Mouse (Mus musculus): ENCODE data around the gene Dok3. TPM values are rescaled to one million over a fixed set of nuclear protein-coding genes. Genes with fewer than 3 reads are reported as not detected.

The Dok3 gene
- polyA plus RNA-seq, 1 experiment, result 191 TPM

GRCm38 (mm10) chr13:55549061-55549460 lies 20.0 kb upstream of the Dok3 start:
- Histone ChIP-seq H3K4me1 (ENCODE audit: control insufficient read depth, insufficient read depth, low read length) (no peaks in the 10 kb centered on the region; the same call in 1 of the 2 replicates), H3K27ac (ENCODE audit: control insufficient read depth, insufficient read depth, low read depth, low read length, poor library complexity) (no peak overlapping the region), H3K4me3 (replicated peaks; ENCODE audit: control insufficient read depth, low read depth, low read length) (no peak overlapping the region)
- 90% methylated on average over 15 of the region's 15 CpGs for WGBS
- no peak for TF ChIP-seq POLR2A (IDR thresholded peaks at IDR 0.05; ENCODE audit: borderline replicate concordance, control insufficient read depth, low read depth, low read length)
- TF ChIP-seq CTCF (IDR thresholded peaks at IDR 0.05; ENCODE audit: control insufficient read depth, insufficient read depth, low read length), result no peak

DNA sequence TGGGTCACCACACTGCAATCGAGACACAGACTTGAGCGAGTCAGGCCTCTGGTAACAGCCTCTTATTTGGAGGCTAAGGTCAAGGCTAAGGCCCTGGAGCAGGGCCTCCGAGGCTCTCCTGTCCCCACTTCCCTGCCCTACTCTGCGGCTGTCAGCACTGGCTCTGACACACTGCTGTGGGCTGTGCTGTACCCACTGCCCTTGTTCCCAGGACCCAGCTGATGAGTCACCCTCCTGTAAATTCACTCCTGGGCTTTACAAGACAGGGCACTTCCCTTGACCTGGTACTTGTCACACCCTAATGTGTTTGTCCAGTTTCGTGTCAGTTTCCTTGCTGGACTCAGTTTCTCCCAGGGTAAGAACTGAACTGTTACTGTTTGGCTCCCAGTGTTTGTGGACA lies 19.3 kb upstream of the Dok3 start:
- H3K4me1 ChIP-seq (ENCODE audit: control insufficient read depth, insufficient read depth, low read length), result no peaks in the 10 kb centered on the region; the same call in 1 of the 2 replicates
- no peak for TF ChIP-seq POLR2A (IDR thresholded peaks at IDR 0.05; ENCODE audit: borderline replicate concordance, control insufficient read depth, low read depth, low read length)
- H3K27ac ChIP-seq (ENCODE audit: control insufficient read depth, insufficient read depth, low read depth, low read length, poor library complexity), result no peak overlapping the region
- H3K4me3 ChIP-seq (replicated peaks; ENCODE audit: control insufficient read depth, low read depth, low read length), result no peak overlapping the region
- WGBS, result 86% methylated on average over 5 of the region's 5 CpGs

DNA sequence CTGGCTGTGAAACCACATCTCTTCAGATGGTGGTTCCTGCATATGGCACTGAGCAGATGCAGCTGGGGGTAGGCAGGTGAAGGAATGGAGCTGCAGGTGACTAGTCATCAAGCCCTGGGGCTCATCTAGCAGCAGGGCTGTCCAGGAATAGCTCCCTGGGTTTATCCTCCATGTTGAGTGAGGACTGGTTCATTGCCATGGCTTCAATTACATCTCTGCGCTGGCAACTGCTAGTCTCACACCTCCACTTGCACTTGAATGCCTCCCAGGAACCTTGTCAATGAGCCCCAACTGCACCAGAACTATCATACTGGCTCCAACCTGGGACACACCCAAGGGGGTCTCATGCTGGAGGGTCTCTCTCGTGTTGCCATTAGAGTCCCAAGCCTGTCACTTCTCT lies 18.8 kb upstream of the Dok3 start:
- Histone ChIP-seq H3K4me3 (replicated peaks; ENCODE audit: control insufficient read depth, low read depth, low read length) (no peak overlapping the region), H3K4me1 (ENCODE audit: control insufficient read depth, insufficient read depth, low read length) (no peaks in the 10 kb centered on the region; the same call in 1 of the 2 replicates), H3K27ac (ENCODE audit: control insufficient read depth, insufficient read depth, low read depth, low read length, poor library complexity) (no peak overlapping the region)
- WGBS, result 97% methylated on average over 2 of the region's 2 CpGs
- TF ChIP-seq CTCF (IDR thresholded peaks at IDR 0.05; ENCODE audit: control insufficient read depth, insufficient read depth, low read length) (no peak), POLR2A (IDR thresholded peaks at IDR 0.05; ENCODE audit: borderline replicate concordance, control insufficient read depth, low read depth, low read length) (no peak)

- 66% methylated on average over 6 of the region's 6 CpGs for WGBS
- no peaks in the 10 kb centered on the region; the same call in 1 of the 2 replicates for H3K4me1 ChIP-seq (ENCODE audit: control insufficient read depth, insufficient read depth, low read length)
- H3K27ac ChIP-seq (ENCODE audit: control insufficient read depth, insufficient read depth, low read depth, low read length, poor library complexity), result no peak overlapping the region
- TF ChIP-seq POLR2A (IDR thresholded peaks at IDR 0.05; ENCODE audit: borderline replicate concordance, control insufficient read depth, low read depth, low read length) (no peak), CTCF (IDR thresholded peaks at IDR 0.05; ENCODE audit: control insufficient read depth, insufficient read depth, low read length) (no peak)
- no peak overlapping the region for H3K4me3 ChIP-seq (replicated peaks; ENCODE audit: control insufficient read depth, low read depth, low read length)
These were observed 15.7 kb upstream of the Dok3 start for GRCm38 (mm10) chr13:55544792-55545191.

DNA sequence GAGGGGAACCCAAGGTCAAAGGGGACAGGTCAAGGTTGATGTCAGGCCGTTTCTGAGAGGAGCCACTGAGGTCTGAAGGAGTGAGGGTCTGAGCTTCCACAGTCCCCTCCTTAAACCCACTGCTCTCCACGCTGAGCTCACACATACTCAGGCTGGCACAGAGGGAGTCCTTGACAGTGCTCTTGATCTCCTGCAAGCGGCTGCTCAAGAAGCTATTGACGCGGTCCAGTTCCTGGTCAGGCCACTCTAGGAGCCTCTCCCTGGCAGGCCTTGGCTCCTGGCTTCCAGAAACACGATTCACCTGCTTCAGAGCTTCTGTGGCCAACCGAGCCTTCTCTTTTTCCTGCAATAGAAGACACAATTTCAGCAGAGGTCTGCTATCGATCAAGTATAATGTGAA lies 14.4 kb upstream of the Dok3 start:
- WGBS, result 90% methylated on average over 8 of the region's 8 CpGs
- no peaks in the 10 kb centered on the region; the same call in 1 of the 2 replicates for H3K4me1 ChIP-seq (ENCODE audit: control insufficient read depth, insufficient read depth, low read length)
- TF ChIP-seq POLR2A (IDR thresholded peaks at IDR 0.05; ENCODE audit: borderline replicate concordance, control insufficient read depth, low read depth, low read length) (no peak), CTCF (IDR thresholded peaks at IDR 0.05; ENCODE audit: control insufficient read depth, insufficient read depth, low read length) (no peak)
- H3K4me3 ChIP-seq (replicated peaks; ENCODE audit: control insufficient read depth, low read depth, low read length), result no peak overlapping the region
- no peak overlapping the region for H3K27ac ChIP-seq (ENCODE audit: control insufficient read depth, insufficient read depth, low read depth, low read length, poor library complexity)

DNA sequence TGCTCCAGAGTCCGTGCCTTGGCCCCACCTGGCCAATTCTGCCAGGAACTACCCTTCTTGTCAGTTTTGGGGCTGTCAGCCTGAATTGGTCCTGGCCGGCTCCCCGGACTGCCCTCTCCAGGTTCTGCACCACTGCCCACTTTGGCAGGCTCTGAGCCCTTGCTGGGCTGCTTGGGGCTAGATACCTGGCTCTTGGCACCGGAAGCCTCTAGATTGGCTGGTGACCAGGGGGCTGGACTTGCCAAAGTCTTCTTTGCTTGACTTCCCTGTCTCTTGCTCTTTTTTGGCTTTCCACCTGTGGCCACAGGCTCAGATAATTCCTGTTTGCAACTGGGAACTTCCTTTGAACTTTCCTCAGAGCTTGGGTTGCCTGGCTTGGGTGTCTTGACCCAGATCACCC lies 13.8 kb upstream of the Dok3 start:
- WGBS, result 93% methylated on average over 4 of the region's 4 CpGs
- no peak overlapping the region for H3K4me3 ChIP-seq (replicated peaks; ENCODE audit: control insufficient read depth, low read depth, low read length)
- H3K4me1 ChIP-seq (ENCODE audit: control insufficient read depth, insufficient read depth, low read length), result no peaks in the 10 kb centered on the region; the same call in 1 of the 2 replicates
- H3K27ac ChIP-seq (ENCODE audit: control insufficient read depth, insufficient read depth, low read depth, low read length, poor library complexity), result no peak overlapping the region
- TF ChIP-seq POLR2A (IDR thresholded peaks at IDR 0.05; ENCODE audit: borderline replicate concordance, control insufficient read depth, low read depth, low read length) (no peak), CTCF (IDR thresholded peaks at IDR 0.05; ENCODE audit: control insufficient read depth, insufficient read depth, low read length) (no peak)

GRCm38 (mm10) chr13:55540933-55541332 lies 11.8 kb upstream of the Dok3 start:
- Histone ChIP-seq H3K27ac (ENCODE audit: control insufficient read depth, insufficient read depth, low read depth, low read length, poor library complexity) (no peak overlapping the region), H3K4me3 (replicated peaks; ENCODE audit: control insufficient read depth, low read depth, low read length) (no peak overlapping the region), H3K4me1 (ENCODE audit: control insufficient read depth, insufficient read depth, low read length) (no peaks in the 10 kb centered on the region; the same call in 1 of the 2 replicates)
- WGBS, result 81% methylated on average over 2 of the region's 2 CpGs
- TF ChIP-seq CTCF (IDR thresholded peaks at IDR 0.05; ENCODE audit: control insufficient read depth, insufficient read depth, low read length) (no peak), POLR2A (IDR thresholded peaks at IDR 0.05; ENCODE audit: borderline replicate concordance, control insufficient read depth, low read depth, low read length) (no peak)

DNA sequence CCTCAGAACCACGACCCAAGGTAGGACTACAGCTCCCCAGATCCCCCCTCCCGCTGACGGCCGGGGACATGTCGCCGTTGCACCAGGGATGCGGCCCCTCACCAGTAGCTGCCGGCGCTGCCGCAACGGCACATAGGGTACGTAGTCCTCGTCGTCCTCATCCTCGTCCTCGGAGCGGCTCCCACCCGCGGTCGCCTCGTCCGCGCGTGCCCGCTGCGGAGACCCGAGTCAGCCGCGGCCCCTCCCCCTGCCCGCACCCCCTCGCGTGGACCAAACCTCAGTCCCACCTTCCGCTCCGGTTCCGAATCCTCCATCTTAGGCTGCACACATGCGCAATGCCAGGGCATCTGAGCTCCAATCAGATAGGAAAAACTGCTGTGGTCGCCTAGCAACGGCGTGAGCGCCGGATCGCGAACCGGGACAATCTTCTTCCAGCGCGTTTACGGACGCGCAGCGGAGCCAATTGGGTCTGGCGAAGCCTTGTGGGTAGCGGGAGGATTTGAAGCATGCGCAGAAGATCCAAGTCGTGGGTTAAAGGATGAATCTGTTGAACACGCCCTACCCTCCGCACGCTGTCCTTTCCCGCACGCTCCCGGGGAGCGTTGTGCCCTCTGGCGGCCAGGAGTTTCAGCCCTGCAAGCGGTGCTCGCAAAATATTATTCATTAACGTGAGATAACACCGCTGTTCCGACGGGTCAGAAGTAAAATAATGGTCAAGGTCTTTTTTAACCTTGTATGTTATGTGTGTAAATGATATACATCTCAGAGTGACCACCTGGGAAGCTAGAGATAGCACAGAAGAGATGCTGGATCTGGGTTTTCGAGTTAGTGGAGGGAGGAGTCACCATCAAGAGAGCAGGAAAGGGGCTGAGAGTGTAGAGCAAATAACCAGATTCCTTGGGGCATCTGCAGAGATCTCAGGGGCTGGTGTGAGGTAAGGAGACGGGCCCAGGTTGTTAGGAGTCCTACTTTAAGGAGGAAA lies 7.4 kb upstream of the Dok3 start, which contains the start of gene Ddx41:
Ddx41 (minus strand) TSS at position 465 of the 982 bp plus-strand sequence.
- Histone ChIP-seq H3K4me3 (replicated peaks; ENCODE audit: control insufficient read depth, low read depth, low read length) (peak within 1 kb of the TSS; percentile 80), H3K27ac (ENCODE audit: control insufficient read depth, insufficient read depth, low read depth, low read length, poor library complexity) (peak within 1 kb of the TSS; percentile 15; the same call in 1 of the 2 replicates), H3K4me1 (ENCODE audit: control insufficient read depth, insufficient read depth, low read length) (no peaks in the 10 kb centered on the region; the same call in 1 of the 2 replicates)
- TF ChIP-seq POLR2A (IDR thresholded peaks at IDR 0.05; ENCODE audit: borderline replicate concordance, control insufficient read depth, low read depth, low read length), result peak; percentile 27; the same call in 1 of the 2 replicates
- peak; percentile 98 for TF ChIP-seq CTCF (IDR thresholded peaks at IDR 0.05; ENCODE audit: control insufficient read depth, insufficient read depth, low read length)
- WGBS, result 1% methylated on average over 70 of the region's 70 CpGs

Measured in bone marrow, adult 2 months (tissue).